Mouse (Mus musculus): ENCODE results near the gene Aspn. TPM values are rescaled to one million over a fixed set of nuclear protein-coding genes. Genes with fewer than 3 reads are reported as not detected.

Aspn gene
- total RNA-seq (2021), result under 1 TPM; 0.89 to 0.98 TPM
- long read RNA-seq, experiment 1, result 0 reads
- long read RNA-seq, experiment 2, partial matches to known transcripts, result 0 of 1 reads
- long read RNA-seq, experiment 2, other reads (novel, unspliced or antisense), result 0 of 1 reads

- no peak for DNase-seq (ENCODE audit: low spot score in 2 of 2)
Measured at GRCm38 (mm10) chr13:49544279-49544678, at the start of gene Aspn. Aspn (plus strand) TSS chr13:49544443.

- DNase-seq (ENCODE audit: low spot score in 2 of 2), result no peak
Measured at GRCm38 (mm10) chr13:49504510-49504909, 39.7 kb upstream of the Aspn start, which contains the start of gene Ecm2. Ecm2 (plus strand) TSS chr13:49504810.

- no peak for DNase-seq (ENCODE audit: low spot score in 2 of 2)
Measured at GRCm38 (mm10) chr13:49505776-49506175, 38.5 kb upstream of the Aspn start.

- DNase-seq (ENCODE audit: low spot score in 2 of 2), result no peak
Measured at GRCm38 (mm10) chr13:49507176-49507575, 37.1 kb upstream of the Aspn start.

GRCm38 (mm10) chr13:49518761-49519160, 25.5 kb upstream of the Aspn start:
- DNase-seq (ENCODE audit: low spot score in 2 of 2), result no peak

GRCm38 (mm10) chr13:49526235-49526634, 18.0 kb upstream of the Aspn start:
- no peak for DNase-seq (ENCODE audit: low spot score in 2 of 2)

- no peak for DNase-seq (ENCODE audit: low spot score in 2 of 2)
Measured at GRCm38 (mm10) chr13:49530636-49531035, 13.6 kb upstream of the Aspn start.

- DNase-seq (ENCODE audit: low spot score in 2 of 2), result no peak
Measured at GRCm38 (mm10) chr13:49536946-49537345, 7.3 kb upstream of the Aspn start.

- no peak for DNase-seq (ENCODE audit: low spot score in 2 of 2)
Measured at GRCm38 (mm10) chr13:49538693-49539092, 5.5 kb upstream of the Aspn start.

GRCm38 (mm10) chr13:49545646-49546045, 1.4 kb downstream of the Aspn start:
- DNase-seq (ENCODE audit: low spot score in 2 of 2), result no peak

- DNase-seq (ENCODE audit: low spot score in 2 of 2), result no peak
Measured at GRCm38 (mm10) chr13:49546517-49546916, 2.3 kb downstream of the Aspn start.

- no peak for DNase-seq (ENCODE audit: low spot score in 2 of 2)
Measured at GRCm38 (mm10) chr13:49547563-49548150, 3.4 kb downstream of the Aspn start.

GRCm38 (mm10) chr13:49549616-49550015, 5.4 kb downstream of the Aspn start:
- DNase-seq (ENCODE audit: low spot score in 2 of 2), result no peak

- no peak for DNase-seq (ENCODE audit: low spot score in 2 of 2)
Measured at GRCm38 (mm10) chr13:49554519-49554918, 10.3 kb downstream of the Aspn start.

- DNase-seq (ENCODE audit: low spot score in 2 of 2), result no peak
Measured at GRCm38 (mm10) chr13:49556203-49556602, 12.0 kb downstream of the Aspn start.

GRCm38 (mm10) chr13:49556924-49557323, 12.7 kb downstream of the Aspn start:
- DNase-seq (ENCODE audit: low spot score in 2 of 2), result no peak

GRCm38 (mm10) chr13:49559185-49559584, 14.9 kb downstream of the Aspn start:
- peak in 1 of 2 experiments; percentile 2 for DNase-seq (ENCODE audit: low spot score in 2 of 2)

GRCm38 (mm10) chr13:49560886-49561285, 16.6 kb downstream of the Aspn start:
- no peak for DNase-seq (ENCODE audit: low spot score in 2 of 2)

- DNase-seq (ENCODE audit: low spot score in 2 of 2), result no peak
Measured at GRCm38 (mm10) chr13:49564347-49564746, 20.1 kb downstream of the Aspn start.

GRCm38 (mm10) chr13:49570371-49570770, 26.1 kb downstream of the Aspn start:
- DNase-seq (ENCODE audit: low spot score in 2 of 2), result no peak

- DNase-seq (ENCODE audit: low spot score in 2 of 2), result no peak
Measured at GRCm38 (mm10) chr13:49571418-49571817, 27.2 kb downstream of the Aspn start.

GRCm38 (mm10) chr13:49581541-49582530, 37.6 kb downstream of the Aspn start, which contains the start of gene Omd:
Omd (plus strand) TSS chr13:49582462.
- no peak for DNase-seq (ENCODE audit: low spot score in 2 of 2)

All from left cerebral cortex, adult 18-20 months (tissue).